Mouse (Mus musculus) adrenal gland, postnatal 4 days (tissue): ENCODE measurements around the gene Cfd. TPM values are rescaled to one million over a fixed set of nuclear protein-coding genes. Genes with fewer than 3 reads are reported as not detected.

Experiments used
- DNase-seq, 2 experiments: peaks; one replicate each; pipeline ENCODE4 v3.0.0; 2021 to 2022; ENCODE audit warnings: low spot score in 2 of 2, mixed read lengths in 2 of 2
- microRNA-seq: library from miRNA; unstranded; fragments of <30 nt; microRNA quantifications from one replicate; pipeline ENCODE4 v1.2.0, GENCODE M21; 2021
- total RNA-seq, 2 experiments: library from RNA; stranded (reverse); gene quantifications; 2 replicates each; pipeline ENCODE4 v1.2.3; 2021

Gene Cfd
- total RNA-seq, 2 experiments from 2014 or later: 13.7 to 25.6 TPM

- DNase-seq: no peak
Observed at GRCm38 (mm10) chr10:79931797-79932196, 41.1 kb downstream of the Cfd start.

- DNase-seq: no peak
Observed at GRCm38 (mm10) chr10:79932736-79933135, 42.1 kb downstream of the Cfd start.

- DNase-seq: no peak
Observed at GRCm38 (mm10) chr10:79933145-79933679, 42.6 kb downstream of the Cfd start.

- no peak for DNase-seq
Observed at GRCm38 (mm10) chr10:79933861-79934260, 43.2 kb downstream of the Cfd start.

GRCm38 (mm10) chr10:79934272-79934721 is 43.6 kb downstream of the Cfd start:
- DNase-seq: peak in 1 of 2 experiments; percentile 47

- DNase-seq: no peak
Observed at GRCm38 (mm10) chr10:79934794-79935569, 44.3 kb downstream of the Cfd start.

GRCm38 (mm10) chr10:79936284-79936910 is 45.7 kb downstream of the Cfd start:
- DNase-seq: no peak

GRCm38 (mm10) chr10:79936911-79937441 is 46.3 kb downstream of the Cfd start:
- peak; percentile 60 to 81 for DNase-seq

- no peak for DNase-seq
Observed at GRCm38 (mm10) chr10:79937775-79938526, 47.3 kb downstream of the Cfd start.

GRCm38 (mm10) chr10:79940749-79941148 is 50.1 kb downstream of the Cfd start:
- no peak for DNase-seq

Small RNAs within 50 kb of the gene (microRNA-seq; reads per million reads assigned to microRNA genes)
- not detected for gene Mir6910

Other genes with a start within 250 kb of the Cfd start
- not detected for gene Odf3l2, start 245.1 kb upstream of the Cfd start, total RNA-seq
- gene Madcam1, start 226.3 kb upstream of the Cfd start, total RNA-seq: under 1 TPM; 0.28 to 0.64 TPM
- 10 to 100 TPM; 32.4 to 33.9 TPM for gene Tpgs1, start 221.5 kb upstream of the Cfd start, total RNA-seq
- 10 to 100 TPM; 72.6 to 78.1 TPM for gene Cdc34, start 208.7 kb upstream of the Cfd start, total RNA-seq
- gene Gzmm, start 201.8 kb upstream of the Cfd start, total RNA-seq: 1 to 10 TPM; 1.8 to 2.4 TPM
- 100 to 1,000 TPM; 504 to 513 TPM for gene Bsg, start 186.4 kb upstream of the Cfd start, total RNA-seq
- 1 to 10 TPM; 8.9 to 9.3 TPM for gene Hcn2, start 174.2 kb upstream of the Cfd start, total RNA-seq
- gene Polrmt, start 144.3 kb upstream of the Cfd start, total RNA-seq: 10 to 100 TPM; 61.2 to 68.6 TPM
- not detected for gene Fgf22, start 135.8 kb upstream of the Cfd start, total RNA-seq
- 10 to 100 TPM; 60.7 to 61.7 TPM for gene Rnf126, start 123.9 kb upstream of the Cfd start, total RNA-seq
- 1 to 10 TPM; 6.7 to 7.1 TPM for gene Fstl3, start 113.6 kb upstream of the Cfd start, total RNA-seq
- gene Prss57, start 99.9 kb upstream of the Cfd start, total RNA-seq: under 1 TPM; 0.11 to 0.71 TPM
- gene Palm, start 97.3 kb upstream of the Cfd start, total RNA-seq: 100 to 1,000 TPM in 1 of 2 experiments, 10 to 100 TPM in 1; 91.8 to 119 TPM
- 1 to 10 TPM in 1 of 2 experiments, under 1 TPM in 1; 0.20 to 4.2 TPM for gene Misp, start 69.9 kb upstream of the Cfd start, total RNA-seq
- gene Ptbp1, start 36.4 kb upstream of the Cfd start, total RNA-seq: 100 to 1,000 TPM; 344 to 389 TPM
- 1 to 10 TPM; 2.2 to 7.0 TPM for gene Prtn3, start 16.4 kb upstream of the Cfd start, total RNA-seq
- 10 to 100 TPM in 1 of 2 experiments, 1 to 10 TPM in 1; 8.6 to 14.8 TPM for gene Plppr3, start 16.2 kb upstream of the Cfd start, total RNA-seq
- 1 to 10 TPM in 1 of 2 experiments, under 1 TPM in 1; 0.92 to 5.7 TPM for gene Elane, start 4.6 kb upstream of the Cfd start, total RNA-seq
- 10 to 100 TPM; 64.1 to 64.7 TPM for gene Med16, start 18.1 kb downstream of the Cfd start, total RNA-seq
- gene Gm26602, start 20.0 kb downstream of the Cfd start, total RNA-seq: not detected
- gene Kiss1r, start 26.1 kb downstream of the Cfd start, total RNA-seq: 1 to 10 TPM in 1 of 2 experiments, under 1 TPM in 1; 0.87 to 1.6 TPM
- 100 to 1,000 TPM; 119 to 133 TPM for gene R3hdm4, start 30.4 kb downstream of the Cfd start, total RNA-seq
- 10 to 100 TPM; 12.6 to 15.9 TPM for gene Arid3a, start 36.2 kb downstream of the Cfd start, total RNA-seq
- gene Wdr18, start 69.3 kb downstream of the Cfd start, total RNA-seq: 10 to 100 TPM; 42.6 to 45.3 TPM
- under 1 TPM; 0.25 to 0.39 TPM for gene Grin3b, start 79.9 kb downstream of the Cfd start, total RNA-seq
- 100 to 1,000 TPM; 146 to 147 TPM for gene Tmem259, start 93.5 kb downstream of the Cfd start, total RNA-seq
- gene Cnn2, start 97.7 kb downstream of the Cfd start, total RNA-seq: 10 to 100 TPM; 40.9 to 48.7 TPM
- gene Abca7, start 105.6 kb downstream of the Cfd start, total RNA-seq: 10 to 100 TPM; 21.9 to 23.0 TPM
- gene Arhgap45, start 125.8 kb downstream of the Cfd start, total RNA-seq: 1 to 10 TPM; 7.1 to 8.5 TPM
- 100 to 1,000 TPM; 103 to 112 TPM for gene Polr2e, start 148.9 kb downstream of the Cfd start, total RNA-seq
- 100 to 1,000 TPM; 576 to 622 TPM for gene Gpx4, start 156.3 kb downstream of the Cfd start, total RNA-seq
- 10 to 100 TPM; 51.7 to 53.2 TPM for gene Sbno2, start 214.7 kb downstream of the Cfd start, total RNA-seq
- 100 to 1,000 TPM; 130 to 139 TPM for gene Stk11, start 224.9 kb downstream of the Cfd start, total RNA-seq
- gene Atp5d, start 247.8 kb downstream of the Cfd start, total RNA-seq: 100 to 1,000 TPM; 401 to 425 TPM
- 10 to 100 TPM; 49.1 to 72.7 TPM for gene Cbarp, start 250.0 kb downstream of the Cfd start, total RNA-seq